Mouse (Mus musculus) spleen, adult 2 months (tissue): ENCODE data around the gene Rplp1.

Experiments used
- CTCF ChIP-seq: fragments of 200-500 bp; IDR thresholded peaks from 2 replicates; pipeline ENCODE4 v1.5.1; 2011; ENCODE audit warnings: mild to moderate bottlenecking, inconsistent platforms; ENCODE audit not compliant: insufficient read depth, insufficient read length, insufficient replicate concordance; ENCODE audit errors: extremely low read depth
- POLR2A ChIP-seq: fragments of 200-500 bp; IDR thresholded peaks from 2 replicates; pipeline ENCODE4 v1.6.1; 2011; ENCODE audit warnings: low read depth, low read length, inconsistent platforms

DNA sequence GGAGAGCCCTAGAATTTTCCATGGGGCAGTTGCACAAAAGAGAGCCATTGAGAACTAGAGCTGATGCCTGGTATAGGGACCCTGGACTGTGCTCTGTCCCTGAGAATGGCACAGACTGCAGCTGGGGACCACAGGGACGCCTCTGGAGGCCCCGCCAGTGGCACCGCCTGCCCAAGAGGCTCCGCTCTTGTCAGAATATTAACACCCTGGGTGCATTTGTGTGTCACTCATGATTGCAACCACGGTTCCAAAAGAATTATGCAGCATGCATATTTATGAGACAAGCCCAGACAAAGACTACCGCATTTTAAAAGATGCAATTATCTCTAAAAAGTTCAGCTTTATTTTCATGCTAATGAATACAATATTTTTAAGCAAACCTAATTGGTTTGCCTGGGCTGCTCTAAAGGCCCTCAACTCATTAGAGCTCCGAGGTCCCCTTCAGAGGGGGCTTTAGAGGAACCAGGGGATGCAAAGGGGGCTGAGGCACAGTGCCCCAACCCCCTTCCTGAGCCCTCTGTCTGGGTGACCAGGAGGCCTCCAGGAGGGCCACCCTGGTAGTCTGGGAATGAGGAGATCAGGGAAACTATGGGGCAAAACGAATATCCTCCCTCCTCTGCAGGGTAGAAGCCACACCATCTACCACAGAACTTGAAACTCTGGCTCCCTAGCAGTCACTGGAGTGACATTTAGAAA is 41.9 kb downstream of the Rplp1 start:
- no peak for TF ChIP-seq CTCF
- no peak for TF ChIP-seq POLR2A
